Mouse (Mus musculus): Measurements from ENCODE around the gene Pom121l2. TPM values are rescaled to one million over a fixed set of nuclear protein-coding genes. Genes with fewer than 3 reads are reported as not detected.

Gene Pom121l2
- polyA plus RNA-seq, 1 experiment from 2014 or later = not detected

DNA sequence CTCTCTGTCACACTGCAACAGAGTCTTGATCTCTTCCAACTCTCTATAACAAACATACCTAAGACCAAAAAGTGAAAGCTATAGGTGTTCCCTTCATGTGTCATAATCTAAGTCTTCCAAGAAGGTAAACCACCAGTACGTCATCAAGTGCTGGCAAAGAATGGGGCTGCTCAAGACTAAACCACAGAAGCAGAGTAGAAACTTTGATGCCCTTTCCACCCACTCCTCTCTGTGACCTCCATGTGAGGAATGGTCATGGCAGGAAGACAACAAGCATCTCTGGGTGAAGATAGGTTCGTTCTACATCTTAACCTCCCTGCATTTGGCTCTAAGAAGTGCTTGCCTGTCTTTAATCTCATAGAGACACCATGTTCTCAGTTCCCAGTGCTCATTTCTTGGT is 3.5 kb downstream of the Pom121l2 start:
- ATAC-seq (ENCODE audit: low read depth) = no peak
- H3K4me2 ChIP-seq (ENCODE audit: low read depth, low read length) = no peak overlapping the region
- no peak overlapping the region for H3K27ac ChIP-seq (ENCODE audit: low read length)
- H3K9me3 ChIP-seq (replicated peaks; ENCODE audit: control insufficient read depth, low read length) = no peaks in the 10 kb centered on the region
- peaks cover 39% of the 10 kb centered on the region for H3K27me3 ChIP-seq (ENCODE audit: control insufficient read depth, insufficient read depth, low read depth, low read length)
- 59% methylated on average over 2 of the region's 2 CpGs for WGBS (ENCODE audit: insufficient replicate concordance)
- H3K4me1 ChIP-seq (ENCODE audit: control insufficient read depth, low read depth, low read length) = peaks cover 2% of the 10 kb centered on the region; the same call in 1 of the 2 replicates
- no peaks in the 10 kb centered on the region for H3K36me3 ChIP-seq (ENCODE audit: control insufficient read depth, insufficient read depth)
- no peak overlapping the region for H3K9ac ChIP-seq (ENCODE audit: low read depth, low read length)
- no peak overlapping the region for H3K4me3 ChIP-seq (ENCODE audit: low read depth, low read length)

DNA sequence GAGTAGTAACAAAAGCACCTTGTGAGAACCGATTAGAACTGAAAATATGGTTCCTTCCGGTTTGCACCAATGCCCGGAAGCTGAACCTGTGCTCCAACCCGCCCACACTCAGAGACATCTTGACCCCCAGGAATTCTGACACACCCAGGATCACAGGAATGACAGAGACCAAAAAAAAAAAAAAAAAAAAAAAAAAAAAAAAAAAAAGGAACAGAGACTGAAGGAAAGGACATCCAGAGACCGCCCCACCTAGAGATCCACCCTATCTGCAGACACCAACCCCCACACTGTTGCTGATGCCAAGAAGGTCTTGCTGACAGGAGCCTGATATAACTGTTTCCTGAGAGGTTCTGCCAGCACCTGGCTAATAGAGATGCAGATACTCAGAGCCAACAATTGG is 11.6 kb downstream of the Pom121l2 start:
- Histone ChIP-seq H3K4me1 (ENCODE audit: control insufficient read depth, low read depth, low read length) (peaks cover 5% of the 10 kb centered on the region), H3K9me3 (replicated peaks; ENCODE audit: control insufficient read depth, low read length) (no peaks in the 10 kb centered on the region), H3K9ac (ENCODE audit: low read depth, low read length) (no peak overlapping the region), H3K27ac (ENCODE audit: low read length) (no peak overlapping the region), H3K27me3 (ENCODE audit: control insufficient read depth, insufficient read depth, low read depth, low read length) (peaks cover 37% of the 10 kb centered on the region), H3K36me3 (ENCODE audit: control insufficient read depth, insufficient read depth) (no peaks in the 10 kb centered on the region), H3K4me3 (ENCODE audit: low read depth, low read length) (no peak overlapping the region), H3K4me2 (ENCODE audit: low read depth, low read length) (no peak overlapping the region)
- ATAC-seq (ENCODE audit: low read depth) = no peak
- 67% methylated on average over 5 of the region's 5 CpGs for WGBS (ENCODE audit: insufficient replicate concordance)

DNA sequence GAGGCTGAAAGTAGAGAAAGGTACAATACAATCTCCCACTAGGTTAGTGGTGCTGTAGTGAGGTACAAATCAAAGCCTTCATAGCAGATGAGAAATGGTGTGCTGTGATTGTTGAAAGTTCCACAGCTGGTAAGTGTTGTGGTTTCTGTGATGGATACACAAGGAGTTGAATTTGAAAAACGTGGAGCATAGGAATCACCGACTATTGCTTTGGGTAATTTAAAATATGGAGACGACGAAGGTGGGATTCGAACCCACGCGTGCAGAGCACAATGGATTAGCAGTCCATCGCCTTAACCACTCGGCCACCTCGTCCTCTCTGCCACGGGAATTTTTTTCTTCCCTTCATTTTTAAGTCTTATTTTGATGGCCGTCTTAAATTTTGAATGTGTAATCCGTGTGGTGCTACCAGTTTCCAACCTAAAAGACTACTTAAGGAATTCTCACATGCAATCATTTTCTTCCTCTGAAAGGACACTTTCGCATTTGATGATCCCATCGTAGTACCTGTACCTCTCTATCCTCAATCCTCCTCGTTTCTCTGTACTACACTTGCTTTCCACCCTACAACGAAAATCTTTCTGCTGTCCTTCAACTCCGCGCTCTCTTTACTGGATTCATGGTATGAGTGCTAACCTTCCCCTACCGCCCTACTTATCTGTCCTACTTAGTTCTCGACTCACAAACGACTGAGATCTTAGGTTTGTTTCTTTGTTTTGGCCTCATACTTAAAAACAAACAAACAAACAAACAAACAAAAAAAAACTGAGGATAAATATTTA is 13.2 kb downstream of the Pom121l2 start:
- Histone ChIP-seq H3K9ac (ENCODE audit: low read depth, low read length) (no peak overlapping the region), H3K4me3 (ENCODE audit: low read depth, low read length) (0 out of 2 replicates have a peak overlapping the region, but pooled peaks have one; percentile 14), H3K36me3 (ENCODE audit: control insufficient read depth, insufficient read depth) (no peaks in the 10 kb centered on the region), H3K27ac (ENCODE audit: low read length) (no peak overlapping the region), H3K27me3 (ENCODE audit: control insufficient read depth, insufficient read depth, low read depth, low read length) (peaks cover 53% of the 10 kb centered on the region), H3K4me1 (ENCODE audit: control insufficient read depth, low read depth, low read length) (peaks cover 5% of the 10 kb centered on the region), H3K4me2 (ENCODE audit: low read depth, low read length) (peak overlapping the region; percentile 45), H3K9me3 (replicated peaks; ENCODE audit: control insufficient read depth, low read length) (no peaks in the 10 kb centered on the region)
- peak; percentile 70 for ATAC-seq (ENCODE audit: low read depth)
- WGBS (ENCODE audit: insufficient replicate concordance) = under 1% methylated on average over 22 of the region's 22 CpGs

DNA sequence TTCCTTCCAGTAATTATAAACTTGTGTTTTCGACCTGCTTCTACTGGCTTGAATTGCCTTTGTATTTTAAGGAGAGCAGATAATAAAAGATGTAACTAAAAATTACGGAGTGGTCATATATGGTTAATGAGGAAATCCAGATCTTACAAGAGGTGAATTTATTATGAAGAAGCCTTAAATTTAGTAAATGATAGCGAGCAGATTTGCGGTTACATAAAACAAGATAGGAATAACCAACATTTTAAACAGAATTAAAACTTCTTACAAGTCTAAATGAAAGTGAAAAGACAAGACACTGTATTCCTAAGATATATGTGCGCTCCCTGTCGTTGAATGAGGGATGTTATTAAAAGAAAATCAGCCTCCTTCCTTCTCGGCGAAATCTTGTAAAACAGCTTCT is 13.9 kb downstream of the Pom121l2 start:
- Histone ChIP-seq H3K9ac (ENCODE audit: low read depth, low read length) (0 out of 2 replicates have a peak overlapping the region, but pooled peaks have one; percentile 3), H3K27ac (ENCODE audit: low read length) (no peak overlapping the region)
- ATAC-seq (ENCODE audit: low read depth) = no peak

DNA sequence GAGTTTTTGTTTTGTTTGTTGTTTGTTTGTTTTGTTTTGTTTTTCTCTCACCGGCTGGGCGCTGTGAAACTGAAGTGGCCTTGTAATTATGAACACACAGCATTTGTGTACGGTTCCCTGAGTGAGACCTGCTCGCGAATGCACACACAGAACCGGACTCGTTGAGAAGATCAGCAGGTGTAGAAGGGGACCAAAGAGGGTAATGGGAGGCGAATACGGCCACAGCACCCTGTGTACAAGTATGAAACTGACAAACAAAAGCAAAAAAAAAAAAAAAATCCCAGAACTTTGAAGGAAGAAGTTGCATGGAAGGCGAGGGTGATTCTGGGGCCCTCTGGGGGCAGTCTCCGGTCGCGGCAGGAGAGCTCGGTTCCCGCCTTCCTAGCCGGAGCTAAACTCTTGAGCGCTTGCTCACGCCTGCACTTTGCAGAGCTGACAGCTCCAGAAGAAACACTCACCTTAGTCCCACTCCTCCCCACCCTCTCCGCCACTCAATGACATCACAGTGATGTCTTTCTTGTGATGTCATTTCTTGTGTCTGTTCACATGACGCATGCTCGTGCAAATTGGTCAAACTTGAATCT is 14.4 kb downstream of the Pom121l2 start:
- Histone ChIP-seq H3K9ac (ENCODE audit: low read depth, low read length) (0 out of 2 replicates have a peak overlapping the region, but pooled peaks have one; percentile 3), H3K4me2 (ENCODE audit: low read depth, low read length) (peak overlapping the region; percentile 67), H3K9me3 (replicated peaks; ENCODE audit: control insufficient read depth, low read length) (no peaks in the 10 kb centered on the region), H3K27me3 (ENCODE audit: control insufficient read depth, insufficient read depth, low read depth, low read length) (peaks cover 62% of the 10 kb centered on the region), H3K27ac (ENCODE audit: low read length) (no peak overlapping the region), H3K4me3 (ENCODE audit: low read depth, low read length) (peak overlapping the region; percentile 47), H3K36me3 (ENCODE audit: control insufficient read depth, insufficient read depth) (no peaks in the 10 kb centered on the region), H3K4me1 (ENCODE audit: control insufficient read depth, low read depth, low read length) (peaks cover 5% of the 10 kb centered on the region)
- under 1% methylated on average over 21 of the region's 21 CpGs for WGBS (ENCODE audit: insufficient replicate concordance)
- no peak for ATAC-seq (ENCODE audit: low read depth)

More for the DNA sequence above, 13.9 kb downstream of the Pom121l2 start:
- Histone ChIP-seq H3K9me3 (replicated peaks; ENCODE audit: control insufficient read depth, low read length) (no peaks in the 10 kb centered on the region), H3K4me2 (ENCODE audit: low read depth, low read length) (peak overlapping the region; percentile 67), H3K4me1 (ENCODE audit: control insufficient read depth, low read depth, low read length) (peaks cover 5% of the 10 kb centered on the region), H3K27me3 (ENCODE audit: control insufficient read depth, insufficient read depth, low read depth, low read length) (peaks cover 59% of the 10 kb centered on the region), H3K4me3 (ENCODE audit: low read depth, low read length) (peak overlapping the region; percentile 47), H3K36me3 (ENCODE audit: control insufficient read depth, insufficient read depth) (no peaks in the 10 kb centered on the region)
- 3% methylated on average over 8 of the region's 8 CpGs for WGBS (ENCODE audit: insufficient replicate concordance)

DNA sequence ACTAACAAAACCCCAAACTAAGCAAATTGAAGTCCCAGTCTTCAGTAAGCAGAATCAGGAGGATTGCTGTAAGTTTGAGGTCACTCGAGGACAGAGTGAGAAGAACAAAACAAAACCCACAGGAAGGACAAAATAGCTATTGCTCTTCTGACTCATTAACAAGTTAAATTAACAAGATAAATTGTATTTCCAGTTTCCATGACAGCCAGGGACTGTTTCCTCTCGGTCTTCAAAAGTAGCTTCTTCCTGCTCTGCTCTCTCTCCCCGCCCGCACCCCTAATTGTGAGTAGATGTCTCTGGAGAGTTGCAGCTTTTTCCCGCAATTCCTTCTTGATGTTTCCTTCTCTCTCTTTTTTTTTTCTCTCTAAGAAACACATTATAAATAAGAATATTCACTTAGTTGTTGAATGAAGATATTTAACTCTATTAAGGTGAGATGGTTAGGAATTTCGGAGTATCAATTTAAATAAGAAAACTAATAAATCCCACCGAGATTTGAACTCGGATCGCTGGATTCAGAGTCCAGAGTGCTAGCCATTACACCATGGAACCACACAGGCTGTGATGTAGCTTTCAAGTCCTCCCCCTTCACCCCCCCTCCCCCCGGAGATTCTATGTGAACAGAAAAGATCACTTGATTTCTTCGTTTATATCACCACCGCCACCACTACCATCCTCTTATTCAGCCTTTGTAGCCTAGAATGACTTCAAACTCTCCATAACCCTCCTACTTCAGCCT is 15.3 kb downstream of the Pom121l2 start:
- peaks cover 5% of the 10 kb centered on the region for H3K4me1 ChIP-seq (ENCODE audit: control insufficient read depth, low read depth, low read length)
- H3K27me3 ChIP-seq (ENCODE audit: control insufficient read depth, insufficient read depth, low read depth, low read length) = peaks cover 65% of the 10 kb centered on the region
- H3K9me3 ChIP-seq (replicated peaks; ENCODE audit: control insufficient read depth, low read length) = no peaks in the 10 kb centered on the region
- no peak overlapping the region for H3K27ac ChIP-seq (ENCODE audit: low read length)
- peak overlapping the region; percentile 67 for H3K4me2 ChIP-seq (ENCODE audit: low read depth, low read length)
- WGBS (ENCODE audit: insufficient replicate concordance) = 3% methylated on average over 12 of the region's 12 CpGs
- no peak overlapping the region for H3K9ac ChIP-seq (ENCODE audit: low read depth, low read length)
- ATAC-seq (ENCODE audit: low read depth) = no peak
- peak overlapping the region; percentile 47 for H3K4me3 ChIP-seq (ENCODE audit: low read depth, low read length)
- H3K36me3 ChIP-seq (ENCODE audit: control insufficient read depth, insufficient read depth) = no peaks in the 10 kb centered on the region

DNA sequence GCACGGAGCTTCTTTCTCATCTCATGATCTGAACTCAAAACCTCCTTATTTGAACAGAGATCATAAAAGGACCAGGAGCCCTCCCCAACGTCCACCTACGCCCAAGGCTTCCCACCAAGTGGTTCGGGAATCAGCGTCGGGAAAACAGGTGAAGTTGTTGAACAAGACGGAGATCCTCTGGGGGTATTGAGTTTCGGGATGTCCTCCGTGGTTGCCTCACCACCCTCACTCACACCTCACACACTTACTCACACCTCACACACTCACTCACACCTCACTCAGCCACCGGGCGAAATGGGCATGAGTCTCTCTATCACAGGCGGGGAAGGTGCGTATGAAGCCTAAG is 15.8 kb downstream of the Pom121l2 start:
- Histone ChIP-seq H3K9ac (ENCODE audit: low read depth, low read length) (no peak overlapping the region), H3K27ac (ENCODE audit: low read length) (no peak overlapping the region), H3K4me1 (ENCODE audit: control insufficient read depth, low read depth, low read length) (peaks cover 5% of the 10 kb centered on the region), H3K36me3 (ENCODE audit: control insufficient read depth, insufficient read depth) (no peaks in the 10 kb centered on the region), H3K9me3 (replicated peaks; ENCODE audit: control insufficient read depth, low read length) (no peaks in the 10 kb centered on the region), H3K27me3 (ENCODE audit: control insufficient read depth, insufficient read depth, low read depth, low read length) (peaks cover 65% of the 10 kb centered on the region), H3K4me3 (ENCODE audit: low read depth, low read length) (peak overlapping the region; percentile 47), H3K4me2 (ENCODE audit: low read depth, low read length) (peak overlapping the region; percentile 67)
- WGBS (ENCODE audit: insufficient replicate concordance) = under 1% methylated on average over 13 of the region's 13 CpGs
- no peak for ATAC-seq (ENCODE audit: low read depth)

DNA sequence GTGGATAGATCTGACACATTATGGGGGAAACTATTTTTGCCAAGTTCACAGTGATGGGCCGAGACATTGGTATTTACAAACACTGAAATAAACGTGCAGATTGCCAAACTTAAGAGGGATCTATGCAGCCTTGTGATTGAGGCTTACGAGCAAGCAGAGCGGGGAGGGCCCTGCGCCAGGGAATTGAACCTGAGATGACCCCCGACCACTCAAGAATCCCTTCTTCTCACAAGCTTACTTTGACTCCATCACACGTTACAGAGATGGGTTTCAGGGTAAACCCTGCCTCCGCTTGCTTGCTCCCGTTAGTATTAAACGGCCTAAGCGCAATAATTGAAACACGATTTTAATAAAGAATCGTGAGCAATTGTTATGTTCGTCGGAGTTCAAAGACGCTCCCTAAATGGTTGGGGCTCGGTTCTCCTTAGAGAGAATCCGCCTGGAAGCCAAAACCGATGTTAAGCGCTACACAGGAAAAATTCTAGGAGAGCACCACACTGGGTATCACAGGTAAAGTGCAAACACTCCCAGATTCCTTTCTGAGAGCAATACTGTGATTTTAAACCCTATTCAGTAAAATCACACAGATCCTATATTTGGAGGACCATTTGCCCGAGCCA is 16.3 kb downstream of the Pom121l2 start:
- ATAC-seq (ENCODE audit: low read depth) = no peak
- no peaks in the 10 kb centered on the region for H3K36me3 ChIP-seq (ENCODE audit: control insufficient read depth, insufficient read depth)
- no peaks in the 10 kb centered on the region for H3K9me3 ChIP-seq (replicated peaks; ENCODE audit: control insufficient read depth, low read length)
- H3K4me3 ChIP-seq (ENCODE audit: low read depth, low read length) = peak overlapping the region; percentile 47
- 3% methylated on average over 21 of the region's 21 CpGs for WGBS (ENCODE audit: insufficient replicate concordance)
- peak overlapping the region; percentile 67 for H3K4me2 ChIP-seq (ENCODE audit: low read depth, low read length)
- peaks cover 5% of the 10 kb centered on the region for H3K4me1 ChIP-seq (ENCODE audit: control insufficient read depth, low read depth, low read length)
- H3K9ac ChIP-seq (ENCODE audit: low read depth, low read length) = no peak overlapping the region
- H3K27ac ChIP-seq (ENCODE audit: low read length) = no peak overlapping the region
- H3K27me3 ChIP-seq (ENCODE audit: control insufficient read depth, insufficient read depth, low read depth, low read length) = peaks cover 65% of the 10 kb centered on the region

All from liver, embryonic 16.5 days (tissue).